Mouse (Mus musculus) CH12.LX (cell line): ENCODE measurements at regions not wholly inside any gene's neighbourhood (a gene's known extent, or its start where the extent isn't known, plus 50 kb on each side); places are given as distances from the start of the nearest gene placed in this dataset.

Experiments used
- CTCF ChIP-seq, 2 experiments: IDR thresholded peaks in 1 of 2; conservative IDR thresholded peaks in 1 of 2; 2 replicates each; pipeline ENCODE4 v1.5.1; 2011 to 2012; ENCODE audit warnings: low read depth in 2 of 2, low read length in 2 of 2, improper control_type of control experiment in 1 of 2, inconsistent platforms in 1 of 2, mild to moderate bottlenecking in 1 of 2, moderate library complexity in 1 of 2
- HCFC1 ChIP-seq: IDR thresholded peaks from 2 replicates; pipeline ENCODE4 v1.6.1; 2012; ENCODE audit warnings: low read depth, mild to moderate bottlenecking, inconsistent platforms, low read length, improper control_type of control experiment
- MAZ ChIP-seq: IDR thresholded peaks from 2 replicates; pipeline ENCODE4 v1.6.1; 2012; ENCODE audit warnings: low read depth, mild to moderate bottlenecking, inconsistent platforms, low read length, improper control_type of control experiment, moderate library complexity

GRCm38 (mm10) chr3:126308303-126308702 is 55.2 kb upstream of the Arsj start:
- TF ChIP-seq MAZ (no peak), CTCF (conservative IDR thresholded peaks at IDR 0.05 in 1 of 2, IDR thresholded peaks at IDR 0.05 in 1 of 2; ENCODE audit: low read depth in 2 of 2, low read length in 2 of 2) (no peak), HCFC1 (no peak)
